Mouse (Mus musculus) ES-E14 (cell line): ENCODE results near the gene Cdh18. TPM values are rescaled to one million over a fixed set of nuclear protein-coding genes. Genes with fewer than 3 reads are reported as not detected.
A peak's percentile ranks its signal among the peaks of the same experiment; 100 is the strongest.

Source experiments
- DNase-seq: peaks from one replicate; pipeline ENCODE4 v3.0.0-alpha.2; 2013; ENCODE audit warnings: low read depth, low spot score
- H3K27ac ChIP-seq: 2 replicates; pipeline ENCODE4 v1.5.1; 2012; ENCODE audit warnings: low read depth, mild to moderate bottlenecking, low read length, moderate library complexity, mixed read lengths; ENCODE audit not compliant: poor library complexity, insufficient read depth, severe bottlenecking
- H3K36me3 ChIP-seq: 2 replicates; pipeline ENCODE4 v1.6.1; 2012; ENCODE audit warnings: mild to moderate bottlenecking, low read length, moderate library complexity, mixed read lengths; ENCODE audit not compliant: control insufficient read depth, poor library complexity, insufficient read depth, severe bottlenecking
- H3K4me1 ChIP-seq, 2 experiments: fragments of 150-350 bp in 1 of 2; sonication (generic) in 1 of 2; 2 replicates each; pipeline ENCODE4 v1.6.1; 2012; ENCODE audit warnings: low read length in 2 of 2, mild to moderate bottlenecking in 1 of 2, mixed read lengths in 1 of 2; ENCODE audit not compliant: control insufficient read depth in 2 of 2, insufficient read depth in 2 of 2, poor library complexity in 1 of 2
- H3K4me3 ChIP-seq, 2 experiments: fragments of 150-350 bp in 1 of 2; sonication (generic) in 1 of 2; 2 replicates each; pipeline ENCODE4 v1.5.1; 2012; ENCODE audit warnings: low read length in 2 of 2, low read depth in 1 of 2, mild to moderate bottlenecking in 1 of 2, mixed read lengths in 1 of 2; ENCODE audit not compliant: insufficient read depth in 1 of 2, poor library complexity in 1 of 2, severe bottlenecking in 1 of 2
- H3K9ac ChIP-seq: 2 replicates; pipeline ENCODE4 v1.6.1; 2012; ENCODE audit warnings: low read depth, mild to moderate bottlenecking, low read length, mixed read lengths; ENCODE audit not compliant: poor library complexity, insufficient read depth, severe bottlenecking
- H3K9me3 ChIP-seq: fragments of 150-350 bp; sonication (generic); 2 replicates; pipeline ENCODE4 v1.6.1; 2012; ENCODE audit warnings: low read depth, mild to moderate bottlenecking, low read length; ENCODE audit not compliant: control insufficient read depth, insufficient read depth
- CHD2 ChIP-seq: IDR thresholded peaks from 2 replicates; pipeline ENCODE4 v1.6.1; 2014; ENCODE audit warnings: mild to moderate bottlenecking, low read depth, low read length, inconsistent platforms
- HCFC1 ChIP-seq: IDR thresholded peaks from 2 replicates; pipeline ENCODE4 v1.6.1; 2012; ENCODE audit warnings: low read length, inconsistent platforms, borderline replicate concordance; ENCODE audit not compliant: insufficient read depth
- MAFK ChIP-seq: IDR thresholded peaks from 2 replicates; pipeline ENCODE4 v1.6.1; 2014; ENCODE audit warnings: mild to moderate bottlenecking, low read depth, low read length, inconsistent platforms; ENCODE audit not compliant: insufficient read depth
- ZC3H11A ChIP-seq: IDR thresholded peaks from 2 replicates; pipeline ENCODE4 v1.6.1; 2012; ENCODE audit warnings: low read depth, mild to moderate bottlenecking, inconsistent platforms, low read length, borderline replicate concordance
- ZNF384 ChIP-seq: IDR thresholded peaks from 2 replicates; pipeline ENCODE4 v1.6.1; 2012; ENCODE audit warnings: low read depth, low read length, inconsistent platforms
- in situ Hi-C, 2 experiments: fragments of 600-800 bp; cut with MboI; formaldehyde crosslinking; loops; one replicate each; pipeline ENCODE4 v1.15.1; 2025; ENCODE audit warnings: low sequenced_read_pairs in 2 of 2, inconsistent platforms in 1 of 2; ENCODE audit not compliant: unreplicated experiment in 2 of 2
- total RNA-seq: library from RNA; depleted of rRNA; stranded (reverse); fragments of 300-350 nt; gene quantifications from 2 replicates; pipeline ENCODE4 v1.2.3, GENCODE M21; 2012

Gene Cdh18
- total RNA-seq, 1 experiment, result 0.54 TPM

DNA sequence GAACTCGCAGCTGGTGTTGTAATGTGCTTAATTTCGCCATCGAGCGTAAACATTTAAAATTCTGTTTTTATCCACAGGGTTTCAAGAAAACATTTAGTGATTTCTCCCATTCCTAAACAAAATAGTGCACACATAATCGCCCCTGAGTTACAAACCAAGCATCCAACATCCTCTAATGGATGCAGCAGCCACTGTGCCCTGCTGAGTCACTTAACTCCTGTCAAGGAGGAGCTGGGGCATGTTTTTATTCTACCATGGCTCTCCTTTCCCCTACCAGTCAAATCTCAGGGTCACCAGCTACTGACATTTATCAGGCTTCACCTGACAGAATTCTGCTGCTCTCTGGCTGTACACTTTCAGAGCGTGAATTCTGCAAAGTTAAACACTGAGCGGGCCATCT lies 906.5 kb downstream of the Cdh18 start:
- no peaks in the 10 kb centered on the region for H3K36me3 ChIP-seq
- H3K4me3 ChIP-seq, result no peak overlapping the region
- in situ Hi-C loops, result no loop called here
- no peaks in the 10 kb centered on the region for H3K4me1 ChIP-seq
- no peak overlapping the region for H3K27ac ChIP-seq
- H3K9me3 ChIP-seq, result no peaks in the 10 kb centered on the region
- DNase-seq, result no peak
- TF ChIP-seq HCFC1 (no peak), MAFK (no peak)
- no peak overlapping the region for H3K9ac ChIP-seq

DNA sequence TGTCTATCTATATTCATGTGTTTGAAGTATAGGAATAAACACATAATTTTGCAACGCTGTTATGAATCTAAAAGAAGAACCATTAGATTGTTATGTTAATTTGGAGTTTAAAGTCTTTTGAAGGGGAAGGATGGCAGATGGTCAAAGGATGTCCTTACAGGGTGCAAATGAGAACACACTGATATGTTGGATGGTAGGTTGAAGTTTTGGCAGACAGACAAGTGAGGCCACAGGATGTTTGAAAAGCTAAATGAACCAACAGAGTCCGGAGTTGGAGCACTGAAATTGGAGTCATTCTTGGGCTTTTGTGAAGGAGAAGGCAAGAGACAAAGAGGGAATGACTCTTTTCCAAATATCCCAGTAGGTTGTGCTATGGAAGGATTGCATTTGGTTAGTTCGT lies 908.6 kb downstream of the Cdh18 start:
- in situ Hi-C loops, result no loop called here
- no peak overlapping the region for H3K27ac ChIP-seq
- H3K4me3 ChIP-seq, result no peak overlapping the region
- H3K9me3 ChIP-seq, result no peaks in the 10 kb centered on the region
- no peak overlapping the region for H3K9ac ChIP-seq
- no peak for DNase-seq
- TF ChIP-seq MAFK, result no peak
- no peak for TF ChIP-seq HCFC1
- no peak for TF ChIP-seq ZC3H11A
- no peak for TF ChIP-seq ZNF384
- no peaks in the 10 kb centered on the region for H3K4me1 ChIP-seq
- no peaks in the 10 kb centered on the region for H3K36me3 ChIP-seq

DNA sequence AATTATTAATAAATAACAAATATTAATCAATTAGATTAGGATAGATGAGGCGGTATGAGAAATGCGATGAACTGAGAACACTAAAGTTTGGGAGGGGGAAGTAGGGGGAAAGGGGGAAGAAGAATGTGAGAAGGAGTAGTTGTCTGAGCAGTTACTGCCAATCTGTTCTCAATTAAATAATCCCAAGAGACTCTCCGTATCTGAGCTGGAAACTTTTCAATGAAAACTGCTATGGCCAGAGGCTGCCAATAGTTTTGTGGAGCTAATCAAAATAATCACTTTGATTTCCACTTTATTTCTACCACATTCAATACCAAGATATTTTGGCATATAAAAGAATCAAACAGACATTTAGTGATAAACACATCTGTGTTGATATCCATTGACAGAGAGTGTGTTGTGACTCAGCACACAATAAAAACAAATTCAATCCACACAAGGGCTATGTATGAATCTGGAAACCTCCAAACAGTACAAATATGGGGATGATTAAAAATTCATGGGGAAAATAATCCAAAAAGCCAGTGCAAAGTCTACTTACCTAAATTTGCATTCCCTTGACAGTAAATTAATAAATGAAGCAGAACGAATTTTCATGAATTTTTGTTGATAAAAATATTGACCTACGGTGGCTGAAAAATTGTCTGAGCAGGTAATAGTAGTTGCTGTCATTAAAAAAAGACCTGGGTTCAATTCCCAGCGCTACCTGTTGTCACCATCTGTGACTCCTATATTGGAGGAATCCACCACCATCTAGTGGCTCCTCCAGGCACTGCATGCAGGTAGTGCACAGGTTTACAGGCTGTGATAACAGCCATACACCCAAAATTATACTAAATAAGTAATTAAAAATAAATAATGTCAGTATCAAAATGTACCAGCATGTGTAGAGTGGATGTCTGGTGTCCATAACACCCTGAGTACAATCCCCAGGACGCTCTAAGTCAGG lies 922.0 kb downstream of the Cdh18 start:
- in situ Hi-C loops, result no loop called here
- no peak overlapping the region for H3K27ac ChIP-seq
- TF ChIP-seq HCFC1 (no peak), ZNF384 (no peak), CHD2 (no peak), MAFK (no peak), ZC3H11A (no peak)
- H3K9ac ChIP-seq, result no peak overlapping the region
- H3K4me3 ChIP-seq, result no peak overlapping the region
- H3K9me3 ChIP-seq, result no peaks in the 10 kb centered on the region
- H3K36me3 ChIP-seq, result no peaks in the 10 kb centered on the region
- DNase-seq, result no peak
- no peaks in the 10 kb centered on the region for H3K4me1 ChIP-seq

DNA sequence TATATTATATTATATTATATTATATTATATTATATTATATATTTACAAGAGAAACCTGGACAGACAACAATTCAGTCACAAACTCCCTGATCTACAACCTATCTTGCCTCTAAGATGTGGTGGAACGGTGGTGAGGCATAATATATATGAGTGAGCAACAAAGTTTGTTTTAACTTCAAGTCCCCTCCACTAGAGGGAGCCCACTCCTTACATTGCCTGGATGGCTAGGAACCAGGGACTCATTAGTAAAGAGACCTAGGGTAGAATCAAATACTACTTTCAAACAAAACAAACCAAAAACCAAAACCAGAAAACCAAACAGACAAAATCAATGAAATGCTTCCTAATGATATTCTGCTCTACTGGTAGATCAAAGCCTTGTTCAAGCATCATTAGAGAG lies 937.5 kb downstream of the Cdh18 start:
- H3K27ac ChIP-seq, result no peak overlapping the region
- no peak overlapping the region for H3K4me3 ChIP-seq
- H3K9me3 ChIP-seq, result no peaks in the 10 kb centered on the region
- DNase-seq, result peak; percentile 40
- H3K9ac ChIP-seq, result no peak overlapping the region
- TF ChIP-seq CHD2 (no peak), MAFK (no peak), ZNF384 (no peak), ZC3H11A (peak; percentile 15; the same call in 1 of the 2 replicates)
- no peaks in the 10 kb centered on the region for H3K4me1 ChIP-seq
- no peaks in the 10 kb centered on the region for H3K36me3 ChIP-seq
- in situ Hi-C loops, result no loop called here

DNA sequence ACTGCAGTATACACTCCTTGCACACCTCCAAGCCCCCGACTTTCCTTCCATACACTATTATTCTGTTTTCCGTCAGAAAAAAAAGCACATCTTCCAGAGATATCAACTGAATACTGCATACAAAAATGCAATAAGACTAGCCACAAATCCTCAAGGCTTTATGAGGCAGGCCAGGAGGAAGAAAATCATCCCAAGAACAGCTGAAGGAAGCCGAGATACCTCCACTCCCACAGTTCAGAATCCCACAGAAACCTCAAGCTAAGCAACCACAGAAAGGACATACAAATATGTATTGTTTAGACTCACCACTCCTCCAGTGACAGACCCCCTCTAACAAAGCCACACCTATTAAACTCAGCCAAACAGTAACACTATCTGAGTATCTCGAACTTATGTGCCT lies 957.7 kb downstream of the Cdh18 start:
- Histone ChIP-seq H3K9me3 (no peaks in the 10 kb centered on the region), H3K4me1 (no peaks in the 10 kb centered on the region), H3K4me3 (no peak overlapping the region), H3K9ac (no peak overlapping the region), H3K27ac (no peak overlapping the region), H3K36me3 (no peaks in the 10 kb centered on the region)
- DNase-seq, result no peak
- in situ Hi-C loops, result no loop called here
- no peak for TF ChIP-seq ZC3H11A
- no peak for TF ChIP-seq HCFC1
- no peak for TF ChIP-seq CHD2
- no peak for TF ChIP-seq MAFK
- no peak for TF ChIP-seq ZNF384
